Mouse (Mus musculus) neural tube, embryonic 15.5 days (tissue): Measurements from ENCODE around the gene Rictor. TPM values are rescaled to one million over a fixed set of nuclear protein-coding genes. Genes with fewer than 3 reads are reported as not detected.

Source experiments
- ATAC-seq: fragments of 200-750 bp; cut with Nextera tagmentation; 2 replicates; pipeline ENCODE4 v1.8.0; 2017; ENCODE audit warnings: mild to moderate bottlenecking, moderate TSS enrichment, moderate library complexity; ENCODE audit not compliant: low FRiP score
- H3K27ac ChIP-seq: fragments of 300-500 bp; sonication (generic); replicated peaks from 2 replicates; pipeline ENCODE4 v1.5.1; 2015; ENCODE audit warnings: mild to moderate bottlenecking, inconsistent platforms
- H3K27me3 ChIP-seq: fragments of 300-500 bp; sonication (generic); replicated peaks from 2 replicates; pipeline ENCODE4 v1.6.1; 2015; ENCODE audit warnings: inconsistent platforms
- H3K36me3 ChIP-seq: fragments of 300-500 bp; sonication (generic); 2 replicates; pipeline ENCODE4 v1.6.1; 2015; ENCODE audit warnings: inconsistent platforms
- H3K4me1 ChIP-seq: fragments of 300-500 bp; sonication (generic); 2 replicates; pipeline ENCODE4 v1.6.1; 2015; ENCODE audit warnings: inconsistent platforms
- H3K4me2 ChIP-seq: fragments of 300-500 bp; sonication (generic); 2 replicates; pipeline ENCODE4 v1.6.1; 2015; ENCODE audit warnings: inconsistent platforms, mild to moderate bottlenecking, moderate library complexity
- H3K4me3 ChIP-seq: fragments of 300-500 bp; sonication (generic); replicated peaks from 2 replicates; pipeline ENCODE4 v1.5.1; 2015; ENCODE audit warnings: mild to moderate bottlenecking, inconsistent platforms
- H3K9ac ChIP-seq: fragments of 300-500 bp; sonication (generic); replicated peaks from 2 replicates; pipeline ENCODE4 v1.6.1; 2015; ENCODE audit warnings: mild to moderate bottlenecking, inconsistent platforms
- H3K9me3 ChIP-seq: fragments of 300-500 bp; sonication (generic); replicated peaks from 2 replicates; pipeline ENCODE4 v1.6.1; 2016; ENCODE audit warnings: inconsistent platforms
- WGBS: fragments of 180-500 bp; shearing (Covaris S2); methylation state at CpG from one replicate; pipeline ENCODE4 v1.1.7; 2015; ENCODE audit warnings: mixed read lengths; 5-methylcytosine and 5-hydroxymethylcytosine counted together
- polyA plus RNA-seq: library from polyadenylated mRNA; unstranded; fragments of >200 nt; fragmentation: Nextera tagmentation; extraction: Ambion mirVana; gene quantifications from 2 replicates; pipeline ENCODE4 v1.2.1, GENCODE M21; 2015

Rictor gene
- polyA plus RNA-seq, 1 experiment from 2014 or later: 52.6 TPM

DNA sequence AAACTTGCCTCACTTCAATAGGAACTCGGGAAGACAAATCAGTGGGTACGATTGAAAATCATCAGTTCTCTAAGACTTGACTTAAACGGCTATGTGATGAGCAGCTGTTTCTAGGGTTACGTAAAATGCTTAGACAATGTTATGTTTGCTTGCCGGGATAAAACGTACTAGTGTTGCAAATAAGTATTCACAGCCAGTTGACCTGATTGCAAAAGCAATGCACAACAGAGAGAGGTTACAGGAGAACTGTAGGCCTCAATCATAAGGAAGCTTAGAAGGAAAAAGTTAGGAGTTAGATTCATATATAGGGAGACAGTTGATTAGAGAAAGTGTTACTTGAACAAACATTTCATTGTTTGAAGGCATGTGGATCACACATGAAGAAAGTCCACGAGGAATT, 2.2 kb downstream of the Rictor start:
- no peaks in the 10 kb centered on the region for H3K9me3 ChIP-seq
- 0 out of 2 replicates have a peak overlapping the region, but pooled peaks have one; percentile 88 for H3K4me3 ChIP-seq
- no peak overlapping the region for H3K27ac ChIP-seq
- 0 out of 2 replicates have a peak, but pooled peaks cover 2% of the 10 kb centered on the region for H3K27me3 ChIP-seq
- ATAC-seq: no peak
- H3K4me2 ChIP-seq: peak overlapping the region; percentile 80
- WGBS: 71% methylated on average over 7 of the region's 7 CpGs
- peaks cover 56% of the 10 kb centered on the region for H3K4me1 ChIP-seq
- no peaks in the 10 kb centered on the region for H3K36me3 ChIP-seq
- no peak overlapping the region for H3K9ac ChIP-seq

- Histone ChIP-seq H3K4me3 (no peak overlapping the region), H3K4me2 (no peak overlapping the region), H3K9me3 (no peaks in the 10 kb centered on the region), H3K27ac (no peak overlapping the region), H3K27me3 (0 out of 2 replicates have a peak, but pooled peaks cover 2% of the 10 kb centered on the region), H3K4me1 (peaks cover 56% of the 10 kb centered on the region), H3K36me3 (no peaks in the 10 kb centered on the region), H3K9ac (no peak overlapping the region)
- ATAC-seq: no peak
- 89% methylated on average over 7 of the region's 7 CpGs for WGBS
These were observed 3.0 kb downstream of the Rictor start for GRCm38 (mm10) chr15:6711226-6711625.

GRCm38 (mm10) chr15:6714819-6715218, 6.6 kb downstream of the Rictor start:
- Histone ChIP-seq H3K27me3 (no peaks in the 10 kb centered on the region), H3K4me2 (no peak overlapping the region), H3K4me1 (peaks cover 48% of the 10 kb centered on the region), H3K36me3 (no peaks in the 10 kb centered on the region), H3K4me3 (no peak overlapping the region), H3K27ac (no peak overlapping the region), H3K9ac (no peak overlapping the region), H3K9me3 (no peaks in the 10 kb centered on the region)
- WGBS: 76% methylated on average over 7 of the region's 7 CpGs
- ATAC-seq: no peak

DNA sequence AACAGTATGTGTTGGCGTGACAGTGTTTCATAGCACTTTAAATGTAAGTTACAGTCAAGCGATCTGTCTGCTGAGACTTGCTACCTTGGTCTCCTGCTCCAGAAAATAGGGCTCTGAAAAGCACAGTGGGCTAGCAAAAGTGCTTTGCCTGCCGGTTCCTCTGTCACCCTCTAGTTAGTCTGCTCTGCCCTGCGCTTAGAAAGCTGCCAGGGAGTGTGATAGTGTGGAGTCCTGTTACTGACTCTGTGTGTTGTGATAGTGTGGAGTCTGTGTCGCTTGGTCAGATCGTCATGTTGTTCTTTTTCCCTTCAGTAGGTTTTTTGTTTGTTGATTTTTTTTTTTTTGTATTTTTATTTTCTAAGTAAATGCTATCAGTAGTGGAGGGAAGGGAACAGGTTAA, 7.1 kb downstream of the Rictor start:
- H3K9me3 ChIP-seq: no peaks in the 10 kb centered on the region
- 81% methylated on average over 6 of the region's 6 CpGs for WGBS
- no peaks in the 10 kb centered on the region for H3K36me3 ChIP-seq
- H3K27me3 ChIP-seq: no peaks in the 10 kb centered on the region
- H3K4me1 ChIP-seq: peaks cover 44% of the 10 kb centered on the region
- H3K4me3 ChIP-seq: no peak overlapping the region
- no peak overlapping the region for H3K4me2 ChIP-seq
- ATAC-seq: no peak
- H3K9ac ChIP-seq: no peak overlapping the region
- no peak overlapping the region for H3K27ac ChIP-seq

DNA sequence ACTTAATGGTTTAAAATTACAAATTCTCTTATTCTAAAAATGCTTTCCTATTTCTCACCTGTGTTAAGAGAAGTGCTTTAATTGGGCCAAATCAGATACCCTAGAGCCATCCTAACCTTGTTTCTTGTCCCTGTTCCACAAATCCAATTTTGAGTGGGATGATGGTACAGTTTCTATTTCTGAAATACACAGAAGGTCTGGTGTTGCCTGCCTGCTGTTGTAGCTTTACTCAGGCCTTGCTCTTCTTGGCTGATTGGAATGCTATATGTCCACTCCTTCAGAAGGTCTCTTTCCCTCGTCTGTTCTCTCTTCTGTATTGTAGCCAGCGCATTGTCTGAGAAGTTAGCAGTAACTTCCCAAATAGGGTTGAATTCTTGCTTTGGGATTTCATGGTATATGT, 13.2 kb downstream of the Rictor start:
- Histone ChIP-seq H3K4me3 (no peak overlapping the region), H3K4me1 (no peaks in the 10 kb centered on the region), H3K9me3 (no peaks in the 10 kb centered on the region), H3K27ac (no peak overlapping the region), H3K36me3 (no peaks in the 10 kb centered on the region), H3K4me2 (no peak overlapping the region), H3K9ac (no peak overlapping the region), H3K27me3 (no peaks in the 10 kb centered on the region)
- no peak for ATAC-seq
- WGBS: 93% methylated on average over 2 of the region's 2 CpGs

DNA sequence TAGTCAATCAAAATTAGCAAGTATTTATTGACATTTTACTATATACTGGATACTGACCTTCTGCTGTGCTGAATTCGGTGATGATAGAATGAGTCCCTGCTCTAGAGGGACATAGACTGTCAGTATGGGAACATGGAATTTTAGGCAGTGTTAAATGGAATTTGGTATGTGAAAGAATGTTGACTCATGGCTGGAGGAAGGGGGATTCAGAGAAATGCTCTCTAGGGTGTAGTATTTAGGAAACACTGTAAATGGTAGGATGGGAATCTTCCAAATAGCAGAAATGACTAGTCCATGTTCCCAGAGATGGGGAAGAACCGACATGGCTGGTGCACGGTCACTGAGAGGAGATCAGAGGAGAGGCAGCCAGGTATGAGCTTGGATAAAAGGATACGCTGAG, 13.6 kb downstream of the Rictor start:
- 84% methylated on average over 4 of the region's 4 CpGs for WGBS
- H3K27ac ChIP-seq: no peak overlapping the region
- H3K36me3 ChIP-seq: no peaks in the 10 kb centered on the region
- no peak overlapping the region for H3K4me2 ChIP-seq
- no peak overlapping the region for H3K4me3 ChIP-seq
- no peak for ATAC-seq
- no peaks in the 10 kb centered on the region for H3K9me3 ChIP-seq
- H3K4me1 ChIP-seq: no peaks in the 10 kb centered on the region
- H3K9ac ChIP-seq: no peak overlapping the region
- H3K27me3 ChIP-seq: no peaks in the 10 kb centered on the region

DNA sequence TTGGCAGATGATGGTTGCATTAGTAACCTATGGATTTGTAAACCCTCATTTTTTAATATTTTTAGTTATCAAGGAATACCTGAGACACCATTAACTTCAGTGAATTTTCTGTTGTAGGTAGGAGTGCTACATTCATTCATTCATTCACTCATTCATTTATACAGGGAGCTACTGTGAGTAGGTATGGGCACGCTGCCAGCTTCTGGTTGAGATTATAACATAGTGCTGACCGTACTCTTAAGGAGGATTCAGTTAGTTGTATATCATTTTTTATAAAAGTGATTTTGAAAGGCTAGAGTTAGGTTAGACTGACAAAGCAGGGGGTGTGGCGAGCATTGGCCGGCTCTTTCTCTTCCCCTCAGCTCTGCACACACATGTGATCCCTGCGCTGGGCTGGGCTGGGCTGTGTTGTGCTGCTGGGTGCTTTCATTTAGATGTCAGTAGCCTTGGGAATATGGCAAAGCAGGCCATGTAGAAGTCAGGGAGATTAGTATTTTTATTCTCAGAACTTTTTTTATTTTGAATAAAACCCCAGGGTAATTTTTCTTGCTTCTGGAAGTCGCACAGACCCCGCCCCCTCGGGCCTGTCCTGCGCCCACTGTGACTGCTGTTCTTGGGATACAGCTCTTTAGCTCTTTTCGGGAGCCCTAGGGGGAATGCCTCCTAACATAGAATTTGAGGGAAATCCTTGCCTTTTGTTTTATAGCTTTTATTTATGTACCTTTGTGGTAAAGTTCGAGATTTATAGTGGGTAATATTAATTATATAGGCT, 14.4 kb downstream of the Rictor start:
- WGBS: 92% methylated on average over 11 of the region's 11 CpGs
- no peak overlapping the region for H3K4me3 ChIP-seq

GRCm38 (mm10) chr15:6723338-6723737, 15.2 kb downstream of the Rictor start:
- no peaks in the 10 kb centered on the region for H3K9me3 ChIP-seq
- H3K27ac ChIP-seq: no peak overlapping the region
- no peak overlapping the region for H3K4me2 ChIP-seq
- no peaks in the 10 kb centered on the region for H3K36me3 ChIP-seq
- peaks cover 6% of the 10 kb centered on the region; the same call in 1 of the 2 replicates for H3K4me1 ChIP-seq
- no peak overlapping the region for H3K9ac ChIP-seq
- no peak overlapping the region for H3K4me3 ChIP-seq
- no peak for ATAC-seq
- no peaks in the 10 kb centered on the region for H3K27me3 ChIP-seq

More for the DNA sequence above, 14.4 kb downstream of the Rictor start:
- Histone ChIP-seq H3K36me3 (no peaks in the 10 kb centered on the region), H3K9me3 (no peaks in the 10 kb centered on the region), H3K4me1 (peaks cover 2% of the 10 kb centered on the region; the same call in 1 of the 2 replicates), H3K27me3 (no peaks in the 10 kb centered on the region), H3K27ac (no peak overlapping the region), H3K4me2 (no peak overlapping the region), H3K9ac (no peak overlapping the region)
- no peak for ATAC-seq

DNA sequence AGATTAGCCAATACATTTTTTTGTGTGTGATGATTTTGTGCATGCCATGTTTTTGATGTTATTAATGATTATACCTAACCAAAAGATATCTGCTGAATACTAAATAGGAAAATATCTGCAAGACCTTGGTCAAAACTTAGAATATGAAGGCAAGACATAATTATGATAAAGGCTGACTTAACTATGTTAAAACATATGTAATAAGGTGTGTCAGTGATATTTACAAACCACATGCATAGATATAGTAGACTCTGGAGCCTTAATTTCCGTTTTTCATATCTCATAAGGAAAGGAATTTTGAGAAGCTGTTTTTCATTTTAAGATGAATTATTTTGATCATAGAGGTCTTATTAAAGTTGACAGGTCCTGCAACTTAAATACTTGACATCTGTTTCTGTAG, 16.3 kb downstream of the Rictor start:
- Histone ChIP-seq H3K36me3 (no peaks in the 10 kb centered on the region), H3K4me1 (peaks cover 6% of the 10 kb centered on the region; the same call in 1 of the 2 replicates), H3K27me3 (no peaks in the 10 kb centered on the region), H3K4me2 (no peak overlapping the region), H3K9ac (no peak overlapping the region), H3K4me3 (no peak overlapping the region), H3K27ac (no peak overlapping the region), H3K9me3 (no peaks in the 10 kb centered on the region)
- no peak for ATAC-seq
- WGBS: 92% methylated on average over 1 of the region's 1 CpGs

- Histone ChIP-seq H3K4me2 (no peak overlapping the region), H3K27ac (no peak overlapping the region), H3K9ac (no peak overlapping the region), H3K27me3 (no peaks in the 10 kb centered on the region), H3K9me3 (no peaks in the 10 kb centered on the region), H3K4me1 (peaks cover 6% of the 10 kb centered on the region; the same call in 1 of the 2 replicates), H3K4me3 (no peak overlapping the region), H3K36me3 (no peaks in the 10 kb centered on the region)
- ATAC-seq: no peak
- 84% methylated on average over 5 of the region's 5 CpGs for WGBS
These were observed 18.1 kb downstream of the Rictor start for GRCm38 (mm10) chr15:6726130-6726808.

GRCm38 (mm10) chr15:6733076-6733475, 24.9 kb downstream of the Rictor start:
- 59% methylated on average over 5 of the region's 5 CpGs for WGBS
- Histone ChIP-seq H3K4me3 (no peak overlapping the region), H3K4me1 (no peaks in the 10 kb centered on the region), H3K9me3 (no peaks in the 10 kb centered on the region), H3K27me3 (no peaks in the 10 kb centered on the region), H3K36me3 (0 out of 2 replicates have a peak, but pooled peaks cover 4% of the 10 kb centered on the region), H3K9ac (no peak overlapping the region), H3K4me2 (no peak overlapping the region), H3K27ac (no peak overlapping the region)
- ATAC-seq: no peak

- ATAC-seq: no peak
- 92% methylated on average over 2 of the region's 2 CpGs for WGBS
These were observed 31.0 kb downstream of the Rictor start for GRCm38 (mm10) chr15:6739180-6739579.

More at GRCm38 (mm10) chr15:6739180-6739579, 31.0 kb downstream of the Rictor start:
- no peaks in the 10 kb centered on the region for H3K27me3 ChIP-seq
- H3K36me3 ChIP-seq: peaks cover 13% of the 10 kb centered on the region; the same call in 1 of the 2 replicates
- H3K4me3 ChIP-seq: no peak overlapping the region
- H3K4me2 ChIP-seq: no peak overlapping the region
- no peak overlapping the region for H3K9ac ChIP-seq
- H3K4me1 ChIP-seq: no peaks in the 10 kb centered on the region
- H3K9me3 ChIP-seq: no peaks in the 10 kb centered on the region
- H3K27ac ChIP-seq: no peak overlapping the region
